Mouse (Mus musculus): ENCODE data around the gene Eif4a2. TPM values are rescaled to one million over a fixed set of nuclear protein-coding genes. Genes with fewer than 3 reads are reported as not detected.
"Not testable (repeated sequence)": the region's sequence is repeated elsewhere in the genome, so short reads cannot be mapped to it uniquely, and the experiment has no call there.

The Eif4a2 gene
- polyA plus RNA-seq, 1 experiment from 2014 or later: 226 TPM

GRCm38 (mm10) chr16:23093321-23093953 is 13.8 kb upstream of the Eif4a2 start:
- Histone ChIP-seq H3K4me1 (ENCODE audit: control insufficient read depth, insufficient read depth, low read length) (no peaks in the 10 kb centered on the region), H3K4me3 (ENCODE audit: low read length) (no peak overlapping the region), H3K9me3 (ENCODE audit: control insufficient read depth, low read length) (no peaks in the 10 kb centered on the region), H3K4me2 (replicated peaks; ENCODE audit: low read depth, low read length) (no peak overlapping the region), H3K27ac (ENCODE audit: low read depth, low read length) (no peak overlapping the region), H3K27me3 (ENCODE audit: control insufficient read depth, insufficient read depth, low read length) (no peaks in the 10 kb centered on the region), H3K36me3 (ENCODE audit: control insufficient read depth, insufficient read depth, low read length) (no peaks in the 10 kb centered on the region), H3K9ac (ENCODE audit: low read depth, low read length) (no peak overlapping the region)
- ATAC-seq (ENCODE audit: low FRiP score, low TSS enrichment): no peak
- 78% methylated on average over 13 of the region's 13 CpGs for WGBS

- 90% methylated on average over 6 of the region's 6 CpGs for WGBS
Observed at GRCm38 (mm10) chr16:23094136-23094535, 13.1 kb upstream of the Eif4a2 start.

GRCm38 (mm10) chr16:23095581-23095980 is 11.7 kb upstream of the Eif4a2 start:
- ATAC-seq (ENCODE audit: low FRiP score, low TSS enrichment); H3K36me3 ChIP-seq (ENCODE audit: control insufficient read depth, insufficient read depth, low read length); H3K4me1 ChIP-seq (ENCODE audit: control insufficient read depth, insufficient read depth, low read length); H3K27me3 ChIP-seq (ENCODE audit: control insufficient read depth, insufficient read depth, low read length); H3K9me3 ChIP-seq (ENCODE audit: control insufficient read depth, low read length); H3K4me2 ChIP-seq (replicated peaks; ENCODE audit: low read depth, low read length); H3K4me3 ChIP-seq (ENCODE audit: low read length); H3K27ac ChIP-seq (ENCODE audit: low read depth, low read length); H3K9ac ChIP-seq (ENCODE audit: low read depth, low read length): not testable (repeated sequence)
- 92% methylated on average over 5 of the region's 5 CpGs for WGBS

More at GRCm38 (mm10) chr16:23094136-23094535, 13.1 kb upstream of the Eif4a2 start:
- H3K27ac ChIP-seq (ENCODE audit: low read depth, low read length): no peak overlapping the region
- ATAC-seq (ENCODE audit: low FRiP score, low TSS enrichment): no peak
- H3K4me2 ChIP-seq (replicated peaks; ENCODE audit: low read depth, low read length): no peak overlapping the region
- H3K36me3 ChIP-seq (ENCODE audit: control insufficient read depth, insufficient read depth, low read length): no peaks in the 10 kb centered on the region
- no peaks in the 10 kb centered on the region for H3K27me3 ChIP-seq (ENCODE audit: control insufficient read depth, insufficient read depth, low read length)
- H3K9ac ChIP-seq (ENCODE audit: low read depth, low read length): no peak overlapping the region
- H3K9me3 ChIP-seq (ENCODE audit: control insufficient read depth, low read length): no peaks in the 10 kb centered on the region
- H3K4me1 ChIP-seq (ENCODE audit: control insufficient read depth, insufficient read depth, low read length): no peaks in the 10 kb centered on the region
- no peak overlapping the region for H3K4me3 ChIP-seq (ENCODE audit: low read length)

GRCm38 (mm10) chr16:23096886-23097285 is 10.4 kb upstream of the Eif4a2 start:
- H3K27me3 ChIP-seq (ENCODE audit: control insufficient read depth, insufficient read depth, low read length); ATAC-seq (ENCODE audit: low FRiP score, low TSS enrichment); H3K4me3 ChIP-seq (ENCODE audit: low read length); H3K9me3 ChIP-seq (ENCODE audit: control insufficient read depth, low read length); H3K9ac ChIP-seq (ENCODE audit: low read depth, low read length); H3K4me1 ChIP-seq (ENCODE audit: control insufficient read depth, insufficient read depth, low read length); H3K36me3 ChIP-seq (ENCODE audit: control insufficient read depth, insufficient read depth, low read length); H3K27ac ChIP-seq (ENCODE audit: low read depth, low read length); H3K4me2 ChIP-seq (replicated peaks; ENCODE audit: low read depth, low read length): not testable (repeated sequence)
- WGBS: 71% methylated on average over 1 of the region's 1 CpGs

- 85% methylated on average over 8 of the region's 8 CpGs for WGBS
- not testable (repeated sequence) for H3K27me3 ChIP-seq (ENCODE audit: control insufficient read depth, insufficient read depth, low read length); ATAC-seq (ENCODE audit: low FRiP score, low TSS enrichment); H3K9ac ChIP-seq (ENCODE audit: low read depth, low read length); H3K9me3 ChIP-seq (ENCODE audit: control insufficient read depth, low read length); H3K4me3 ChIP-seq (ENCODE audit: low read length); H3K4me2 ChIP-seq (replicated peaks; ENCODE audit: low read depth, low read length); H3K4me1 ChIP-seq (ENCODE audit: control insufficient read depth, insufficient read depth, low read length); H3K27ac ChIP-seq (ENCODE audit: low read depth, low read length); H3K36me3 ChIP-seq (ENCODE audit: control insufficient read depth, insufficient read depth, low read length)
Observed at GRCm38 (mm10) chr16:23097290-23098104, 9.7 kb upstream of the Eif4a2 start.

GRCm38 (mm10) chr16:23098105-23098452 is 9.2 kb upstream of the Eif4a2 start:
- not testable (repeated sequence) for H3K4me1 ChIP-seq (ENCODE audit: control insufficient read depth, insufficient read depth, low read length); ATAC-seq (ENCODE audit: low FRiP score, low TSS enrichment); H3K9me3 ChIP-seq (ENCODE audit: control insufficient read depth, low read length); H3K4me3 ChIP-seq (ENCODE audit: low read length); H3K4me2 ChIP-seq (replicated peaks; ENCODE audit: low read depth, low read length); H3K9ac ChIP-seq (ENCODE audit: low read depth, low read length); H3K36me3 ChIP-seq (ENCODE audit: control insufficient read depth, insufficient read depth, low read length); H3K27ac ChIP-seq (ENCODE audit: low read depth, low read length); H3K27me3 ChIP-seq (ENCODE audit: control insufficient read depth, insufficient read depth, low read length)
- 97% methylated on average over 1 of the region's 1 CpGs for WGBS

GRCm38 (mm10) chr16:23099632-23100031 is 7.6 kb upstream of the Eif4a2 start:
- peak overlapping the region; percentile 38 for H3K4me3 ChIP-seq (ENCODE audit: low read length)
- no peaks in the 10 kb centered on the region for H3K9me3 ChIP-seq (ENCODE audit: control insufficient read depth, low read length)
- no peak for ATAC-seq (ENCODE audit: low FRiP score, low TSS enrichment)
- H3K4me1 ChIP-seq (ENCODE audit: control insufficient read depth, insufficient read depth, low read length): peaks cover 9% of the 10 kb centered on the region; the same call in 1 of the 2 replicates
- peak overlapping the region; percentile 58; the same call in 1 of the 2 replicates for H3K9ac ChIP-seq (ENCODE audit: low read depth, low read length)
- peak overlapping the region; percentile 53 for H3K4me2 ChIP-seq (replicated peaks; ENCODE audit: low read depth, low read length)
- no peak overlapping the region for H3K27ac ChIP-seq (ENCODE audit: low read depth, low read length)
- 16% methylated on average over 12 of the region's 12 CpGs for WGBS
- no peaks in the 10 kb centered on the region for H3K27me3 ChIP-seq (ENCODE audit: control insufficient read depth, insufficient read depth, low read length)
- no peaks in the 10 kb centered on the region for H3K36me3 ChIP-seq (ENCODE audit: control insufficient read depth, insufficient read depth, low read length)

- H3K4me3 ChIP-seq (ENCODE audit: low read length): peak overlapping the region; percentile 38
- H3K9me3 ChIP-seq (ENCODE audit: control insufficient read depth, low read length): no peaks in the 10 kb centered on the region
- H3K9ac ChIP-seq (ENCODE audit: low read depth, low read length): peak overlapping the region; percentile 58
- H3K4me2 ChIP-seq (replicated peaks; ENCODE audit: low read depth, low read length): peak overlapping the region; percentile 53
- no peaks in the 10 kb centered on the region for H3K27me3 ChIP-seq (ENCODE audit: control insufficient read depth, insufficient read depth, low read length)
- H3K4me1 ChIP-seq (ENCODE audit: control insufficient read depth, insufficient read depth, low read length): peaks cover 9% of the 10 kb centered on the region; the same call in 1 of the 2 replicates
- H3K27ac ChIP-seq (ENCODE audit: low read depth, low read length): 0 out of 2 replicates have a peak overlapping the region, but pooled peaks have one; percentile 1
- H3K36me3 ChIP-seq (ENCODE audit: control insufficient read depth, insufficient read depth, low read length): no peaks in the 10 kb centered on the region
- WGBS: 3% methylated on average over 9 of the region's 9 CpGs
- peak; percentile 72 for ATAC-seq (ENCODE audit: low FRiP score, low TSS enrichment)
Observed at GRCm38 (mm10) chr16:23100099-23100575, 7.1 kb upstream of the Eif4a2 start.

GRCm38 (mm10) chr16:23100613-23101012 is 6.6 kb upstream of the Eif4a2 start:
- no peaks in the 10 kb centered on the region for H3K27me3 ChIP-seq (ENCODE audit: control insufficient read depth, insufficient read depth, low read length)
- ATAC-seq (ENCODE audit: low FRiP score, low TSS enrichment): no peak; the same call in 1 of the 2 replicates
- H3K27ac ChIP-seq (ENCODE audit: low read depth, low read length): 0 out of 2 replicates have a peak overlapping the region, but pooled peaks have one; percentile 1
- H3K4me1 ChIP-seq (ENCODE audit: control insufficient read depth, insufficient read depth, low read length): peaks cover 9% of the 10 kb centered on the region; the same call in 1 of the 2 replicates
- no peaks in the 10 kb centered on the region for H3K9me3 ChIP-seq (ENCODE audit: control insufficient read depth, low read length)
- 9% methylated on average over 10 of the region's 10 CpGs for WGBS
- peak overlapping the region; percentile 38 for H3K4me3 ChIP-seq (ENCODE audit: low read length)
- H3K36me3 ChIP-seq (ENCODE audit: control insufficient read depth, insufficient read depth, low read length): no peaks in the 10 kb centered on the region
- H3K4me2 ChIP-seq (replicated peaks; ENCODE audit: low read depth, low read length): peak overlapping the region; percentile 53
- peak overlapping the region; percentile 58 for H3K9ac ChIP-seq (ENCODE audit: low read depth, low read length)
